Mouse (Mus musculus) spleen, adult 2 months (tissue): Measurements from ENCODE around the gene Foxl1.
A peak's percentile ranks its signal among the peaks of the same experiment; 100 is the strongest.

Experiments used
- CTCF ChIP-seq: fragments of 200-500 bp; IDR thresholded peaks from 2 replicates; pipeline ENCODE4 v1.5.1; 2011; ENCODE audit warnings: mild to moderate bottlenecking, inconsistent platforms; ENCODE audit not compliant: insufficient read depth, insufficient read length, insufficient replicate concordance; ENCODE audit errors: extremely low read depth
- POLR2A ChIP-seq: fragments of 200-500 bp; IDR thresholded peaks from 2 replicates; pipeline ENCODE4 v1.6.1; 2011; ENCODE audit warnings: low read depth, low read length, inconsistent platforms

DNA sequence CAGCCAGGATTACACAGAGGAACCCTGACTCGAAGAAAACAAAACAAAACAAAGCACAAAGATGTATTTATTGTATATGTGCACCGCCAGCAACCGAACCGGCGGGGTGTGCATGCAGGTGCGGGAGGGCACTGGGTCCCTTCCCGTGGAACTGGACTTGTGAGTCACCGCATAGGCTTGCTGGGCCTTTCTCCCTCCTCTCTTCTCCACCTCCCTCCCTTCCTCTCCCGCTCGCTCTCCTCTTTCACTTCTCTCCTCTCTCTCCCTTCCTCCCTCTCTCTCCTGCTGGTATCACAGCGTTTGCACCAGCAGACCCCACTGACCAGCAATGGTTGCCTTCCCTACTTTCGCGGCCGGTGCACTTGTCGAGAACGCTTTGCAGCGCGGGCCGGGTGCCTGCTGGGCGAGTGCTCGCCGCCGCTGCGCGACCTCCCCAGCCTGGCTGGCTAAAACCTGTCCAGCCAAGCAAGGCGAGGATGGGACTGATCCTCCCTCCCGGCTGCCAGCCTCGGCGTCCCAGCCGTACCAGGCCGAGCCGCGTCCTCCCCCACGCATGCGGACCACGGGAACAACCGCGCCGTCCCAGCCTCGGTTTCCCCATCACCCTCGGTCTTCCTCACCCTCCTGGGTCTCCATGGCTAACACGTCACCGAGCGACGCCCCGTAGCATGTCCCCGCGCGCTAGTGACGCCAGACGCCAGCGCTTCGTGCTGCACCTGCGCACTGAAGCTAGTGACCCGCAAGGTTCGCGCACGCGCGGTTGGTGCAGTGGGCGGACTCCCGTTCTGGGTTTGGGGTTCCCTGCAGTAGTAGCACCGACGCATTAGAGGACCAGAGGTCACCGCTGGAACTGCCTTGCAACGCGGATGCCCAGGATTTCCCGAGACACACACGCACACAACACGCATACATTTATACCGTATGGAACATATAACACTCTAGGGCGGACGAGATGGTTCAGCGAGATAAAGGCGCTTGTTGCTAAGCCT, 19.8 kb upstream of the Foxl1 start, which contains the start of gene Mthfsd:
- TF ChIP-seq POLR2A = peak; percentile 61
- no peak for TF ChIP-seq CTCF
